Mouse (Mus musculus) liver, adult 2 months (tissue): ENCODE results near the gene Map7d2. TPM values are rescaled to one million over a fixed set of nuclear protein-coding genes. Genes with fewer than 3 reads are reported as not detected.
A peak's percentile ranks its signal among the peaks of the same experiment; 100 is the strongest.

Experiments used
- DNase-seq: peaks from one replicate; pipeline ENCODE4 v3.0.0-alpha.2; 2011; ENCODE audit warnings: low read depth, low spot score; ENCODE audit errors: extremely low read depth
- H3K27ac ChIP-seq: fragments of 200-500 bp; replicated peaks from 2 replicates; pipeline ENCODE4 v1.5.1; 2012; ENCODE audit warnings: low read depth, mild to moderate bottlenecking, control low read depth, inconsistent platforms, low read length; ENCODE audit not compliant: insufficient read depth
- H3K27me3 ChIP-seq: fragments of 200-500 bp; 2 replicates; pipeline ENCODE4 v1.6.1; 2012; ENCODE audit warnings: mild to moderate bottlenecking, moderate library complexity, low read length, inconsistent platforms; ENCODE audit not compliant: control insufficient read depth, insufficient read depth
- H3K36me3 ChIP-seq: fragments of 200-500 bp; 2 replicates; pipeline ENCODE4 v1.6.1; 2012; ENCODE audit warnings: low read length, inconsistent platforms; ENCODE audit not compliant: control insufficient read depth, insufficient read depth
- H3K4me1 ChIP-seq: fragments of 200-500 bp; 2 replicates; pipeline ENCODE4 v1.6.1; 2011; ENCODE audit warnings: low read length; ENCODE audit not compliant: control insufficient read depth, insufficient read depth
- H3K4me3 ChIP-seq: fragments of 200-500 bp; 2 replicates; pipeline ENCODE4 v1.5.1; 2011; ENCODE audit warnings: low read depth, mild to moderate bottlenecking, control low read depth, low read length, moderate library complexity; ENCODE audit not compliant: insufficient read depth
- H3K79me2 ChIP-seq: fragments of 200-500 bp; 2 replicates; pipeline ENCODE4 v1.6.1; 2012; ENCODE audit warnings: inconsistent platforms, mild to moderate bottlenecking, low read length, moderate library complexity; ENCODE audit not compliant: control insufficient read depth, insufficient read depth
- H3K9ac ChIP-seq: fragments of 200-500 bp; 2 replicates; pipeline ENCODE4 v1.6.1; 2012; ENCODE audit warnings: low read depth, mild to moderate bottlenecking, control low read depth, inconsistent platforms, low read length
- CTCF ChIP-seq: fragments of 200-500 bp; IDR thresholded peaks from 2 replicates; pipeline ENCODE4 v1.5.1; 2011; ENCODE audit warnings: low read depth, low read length, control low read depth
- POLR2A ChIP-seq: fragments of 200-500 bp; IDR thresholded peaks from 2 replicates; pipeline ENCODE4 v1.6.1; 2011; ENCODE audit warnings: low read length, control low read depth; ENCODE audit not compliant: insufficient read depth; ENCODE audit errors: extremely low read depth
- WGBS: fragments of 180-500 bp; shearing (Covaris S2); methylation state at CpG from one replicate; pipeline ENCODE4 v1.1.7; 2018; 5-methylcytosine and 5-hydroxymethylcytosine counted together
- polyA plus RNA-seq: library from polyadenylated mRNA; depleted of rRNA; stranded (reverse); fragments of >200 nt; gene quantifications from 2 replicates; pipeline ENCODE4 v1.2.3, GENCODE M21; 2012
- total RNA-seq: library from RNA; depleted of rRNA; stranded (reverse); fragments of >200 nt; gene quantifications from 2 replicates; pipeline ENCODE4 v1.2.3, GENCODE M21; 2014

Map7d2 gene
- total and polyA plus RNA-seq, 2 experiments, result not detected

GRCm38 (mm10) chrX:159508331-159509036, 94.1 kb downstream of the Map7d2 start:
- Histone ChIP-seq H3K27ac (no peak overlapping the region), H3K27me3 (no peaks in the 10 kb centered on the region), H3K4me3 (no peak overlapping the region), H3K4me1 (no peaks in the 10 kb centered on the region), H3K36me3 (no peaks in the 10 kb centered on the region), H3K9ac (no peak overlapping the region), H3K79me2 (no peaks in the 10 kb centered on the region)
- DNase-seq, result no peak
- WGBS, result 53% methylated on average over 19 of the region's 19 CpGs
- TF ChIP-seq POLR2A, result no peak
- no peak for TF ChIP-seq CTCF

GRCm38 (mm10) chrX:159509042-159509441, 94.7 kb downstream of the Map7d2 start:
- 83% methylated on average over 4 of the region's 4 CpGs for WGBS
- no peak overlapping the region for H3K9ac ChIP-seq
- H3K27ac ChIP-seq, result no peak overlapping the region
- DNase-seq, result no peak
- H3K36me3 ChIP-seq, result no peaks in the 10 kb centered on the region
- TF ChIP-seq POLR2A (no peak), CTCF (no peak)
- H3K4me3 ChIP-seq, result no peak overlapping the region
- H3K4me1 ChIP-seq, result no peaks in the 10 kb centered on the region
- H3K79me2 ChIP-seq, result no peaks in the 10 kb centered on the region
- H3K27me3 ChIP-seq, result no peaks in the 10 kb centered on the region

GRCm38 (mm10) chrX:159509847-159510715, 95.7 kb downstream of the Map7d2 start:
- DNase-seq, result no peak
- TF ChIP-seq POLR2A, result no peak
- no peak for TF ChIP-seq CTCF
- WGBS, result 77% methylated on average over 19 of the region's 19 CpGs
- Histone ChIP-seq H3K4me1 (no peaks in the 10 kb centered on the region), H3K4me3 (peak overlapping the region; percentile 16; the same call in 1 of the 2 replicates), H3K9ac (no peak overlapping the region), H3K36me3 (no peaks in the 10 kb centered on the region), H3K79me2 (no peaks in the 10 kb centered on the region), H3K27me3 (no peaks in the 10 kb centered on the region), H3K27ac (no peak overlapping the region)

GRCm38 (mm10) chrX:159510716-159511051, 96.3 kb downstream of the Map7d2 start:
- no peak overlapping the region for H3K9ac ChIP-seq
- TF ChIP-seq CTCF, result no peak
- TF ChIP-seq POLR2A, result no peak
- no peaks in the 10 kb centered on the region for H3K36me3 ChIP-seq
- no peaks in the 10 kb centered on the region for H3K79me2 ChIP-seq
- no peak for DNase-seq
- no peaks in the 10 kb centered on the region for H3K4me1 ChIP-seq
- H3K4me3 ChIP-seq, result 0 out of 2 replicates have a peak overlapping the region, but pooled peaks have one; percentile 16
- H3K27ac ChIP-seq, result no peak overlapping the region
- no peaks in the 10 kb centered on the region for H3K27me3 ChIP-seq
- WGBS, result 59% methylated on average over 9 of the region's 9 CpGs

DNA sequence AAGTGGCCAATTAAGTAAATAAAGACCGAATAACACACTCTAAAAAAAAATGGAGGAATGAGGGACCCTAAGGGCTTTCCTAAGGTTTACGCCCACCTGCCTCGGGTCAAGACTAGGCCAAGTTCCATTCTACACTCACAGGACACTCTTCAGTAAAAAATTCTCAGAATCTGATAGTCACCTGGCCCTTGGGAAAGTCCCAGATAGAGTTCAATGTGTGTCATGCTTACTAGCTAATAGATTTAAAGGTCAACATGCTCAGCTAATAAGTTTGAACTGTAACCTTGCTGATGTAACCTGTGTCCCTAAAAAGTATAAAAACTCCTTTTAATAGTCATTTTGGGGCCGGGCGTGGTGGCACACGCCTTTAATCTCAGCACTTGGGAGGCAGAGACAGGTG, 101.2 kb downstream of the Map7d2 start:
- H3K27me3 ChIP-seq, result no peaks in the 10 kb centered on the region
- TF ChIP-seq POLR2A (no peak), CTCF (no peak)
- H3K4me1 ChIP-seq, result no peaks in the 10 kb centered on the region
- no peak for DNase-seq
- no peak overlapping the region for H3K9ac ChIP-seq
- H3K4me3 ChIP-seq, result no peak overlapping the region
- no peaks in the 10 kb centered on the region for H3K36me3 ChIP-seq
- H3K27ac ChIP-seq, result no peak overlapping the region
- 77% methylated on average over 6 of the region's 6 CpGs for WGBS
- no peaks in the 10 kb centered on the region for H3K79me2 ChIP-seq
